Mouse (Mus musculus) adipocyte (in vitro differentiated cells): ENCODE measurements around the gene Hspb9.

Experiments
- DNase-seq: peaks from one replicate; pipeline ENCODE4 v3.0.0-alpha.2; 2016; ENCODE audit warnings: low spot score

Hspb9 gene

GRCm38 (mm10) chr11:100730477-100731205, 17.0 kb downstream of the Hspb9 start:
- DNase-seq: no peak

- DNase-seq: peak; percentile 43
Observed at GRCm38 (mm10) chr11:100735134-100735865, 21.6 kb downstream of the Hspb9 start.

GRCm38 (mm10) chr11:100735954-100736745, 22.5 kb downstream of the Hspb9 start:
- peak; percentile 18 for DNase-seq

GRCm38 (mm10) chr11:100736746-100737080, 23.1 kb downstream of the Hspb9 start:
- no peak for DNase-seq

- DNase-seq: peak; percentile 28
Observed at GRCm38 (mm10) chr11:100737105-100737733, 23.6 kb downstream of the Hspb9 start.

GRCm38 (mm10) chr11:100738066-100738604, 24.5 kb downstream of the Hspb9 start, which contains the start of gene Rab5c:
Gene Rab5c, minus strand, starts transcription at chr11:100738215.
- peak; percentile 100 for DNase-seq

- no peak for DNase-seq
Observed at GRCm38 (mm10) chr11:100738749-100739148, 25.1 kb downstream of the Hspb9 start.

- DNase-seq: peak; percentile 53
Observed at GRCm38 (mm10) chr11:100741348-100741747, 27.7 kb downstream of the Hspb9 start.

GRCm38 (mm10) chr11:100745085-100745484, 31.4 kb downstream of the Hspb9 start:
- no peak for DNase-seq

- no peak for DNase-seq
Observed at GRCm38 (mm10) chr11:100746546-100746945, 32.9 kb downstream of the Hspb9 start.

GRCm38 (mm10) chr11:100747114-100747513, 33.5 kb downstream of the Hspb9 start:
- DNase-seq: no peak

- DNase-seq: no peak
Observed at GRCm38 (mm10) chr11:100748620-100749019, 35.0 kb downstream of the Hspb9 start.

- DNase-seq: no peak
Observed at GRCm38 (mm10) chr11:100749469-100749868, 35.8 kb downstream of the Hspb9 start.

- DNase-seq: no peak
Observed at GRCm38 (mm10) chr11:100750127-100750526, 36.5 kb downstream of the Hspb9 start.

GRCm38 (mm10) chr11:100752294-100752693, 38.6 kb downstream of the Hspb9 start:
- no peak for DNase-seq

- no peak for DNase-seq
Observed at GRCm38 (mm10) chr11:100754021-100754692, 40.5 kb downstream of the Hspb9 start.

- DNase-seq: no peak
Observed at GRCm38 (mm10) chr11:100754693-100755057, 41.0 kb downstream of the Hspb9 start.

GRCm38 (mm10) chr11:100756476-100756875, 42.8 kb downstream of the Hspb9 start:
- DNase-seq: no peak

GRCm38 (mm10) chr11:100757566-100757965, 43.9 kb downstream of the Hspb9 start:
- DNase-seq: no peak

- peak; percentile 81 for DNase-seq
Observed at GRCm38 (mm10) chr11:100758707-100759610, 45.3 kb downstream of the Hspb9 start.
